Mouse (Mus musculus) left cerebral cortex, postnatal 4 days (tissue): Measurements from ENCODE around the gene Polk. TPM values are rescaled to one million over a fixed set of nuclear protein-coding genes. Genes with fewer than 3 reads are reported as not detected.

ENCODE experiments used
- DNase-seq: peaks from one replicate; pipeline ENCODE4 v3.0.0-alpha.2; 2022
- intact Hi-C: fragments of 180-260 bp; cut with DNase I; formaldehyde crosslinking; loops from one replicate; pipeline ENCODE4 v1.15.1; 2025
- total RNA-seq, 2 experiments: library from RNA; stranded (reverse); gene quantifications; 2 replicates each; pipeline ENCODE4 v1.2.3; 2021

Gene Polk
- total RNA-seq, 2 experiments from 2014 or later = 6.8 to 8.4 TPM

DNA sequence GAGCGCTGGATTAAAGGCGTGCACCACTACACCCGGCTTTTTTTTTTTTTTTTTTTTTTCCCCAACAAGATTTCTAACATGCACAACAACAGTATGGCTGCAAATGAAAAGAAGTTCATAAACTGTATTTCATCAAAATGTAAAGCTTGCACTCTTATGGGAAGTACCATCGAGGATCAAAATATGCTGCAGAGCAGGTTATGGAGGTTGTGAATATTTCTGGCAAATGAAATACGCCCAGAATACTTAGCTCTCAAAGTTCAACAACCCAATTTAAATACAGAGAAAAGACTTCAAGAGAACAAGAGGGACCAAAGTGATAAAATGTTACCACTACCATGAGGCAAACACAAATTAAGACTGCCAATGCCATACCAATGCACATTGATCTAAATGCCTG, 73.7 kb downstream of the Polk start:
- no peak for DNase-seq
- intact Hi-C loops = no loop called here

DNA sequence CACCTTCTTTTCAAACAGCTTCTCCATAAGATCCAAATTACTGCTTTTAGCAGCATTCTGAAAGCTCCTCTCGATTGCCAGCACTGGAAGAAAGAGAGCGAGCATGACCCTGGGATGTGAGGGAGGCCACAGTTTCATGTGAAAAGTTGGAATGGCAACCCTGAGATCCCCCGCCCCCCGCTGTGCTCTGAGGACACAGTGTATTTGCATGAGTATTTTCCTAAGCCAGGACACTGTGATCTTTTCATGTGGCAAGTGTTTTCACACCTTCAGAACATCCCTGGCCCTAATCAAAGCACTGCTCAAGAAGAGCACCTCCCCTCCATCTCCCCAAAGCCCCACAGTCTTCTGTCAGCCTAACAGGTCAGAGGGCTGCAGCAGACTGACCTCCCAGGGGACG, 77.1 kb downstream of the Polk start:
- intact Hi-C loops = no loop called here
- no peak for DNase-seq

DNA sequence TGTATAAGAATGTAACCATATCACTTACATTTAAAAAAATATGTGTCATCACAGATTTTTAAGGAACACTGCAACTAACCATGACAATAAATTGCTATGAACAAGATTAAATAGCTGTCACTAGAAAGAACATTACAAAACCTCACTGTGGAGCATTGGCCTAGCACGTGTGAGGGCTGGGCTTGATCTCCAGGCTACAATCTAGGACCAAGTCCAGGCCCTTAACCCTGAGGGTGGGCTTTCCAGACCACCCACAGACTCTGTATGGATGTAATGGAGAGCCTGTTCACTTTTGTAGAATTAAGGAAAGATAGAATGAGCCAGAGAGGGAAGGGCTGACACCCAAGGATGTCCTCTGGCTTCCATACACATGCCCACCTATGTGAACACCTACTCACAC, 79.7 kb downstream of the Polk start:
- no peak for DNase-seq
- intact Hi-C loops = no loop called here

DNA sequence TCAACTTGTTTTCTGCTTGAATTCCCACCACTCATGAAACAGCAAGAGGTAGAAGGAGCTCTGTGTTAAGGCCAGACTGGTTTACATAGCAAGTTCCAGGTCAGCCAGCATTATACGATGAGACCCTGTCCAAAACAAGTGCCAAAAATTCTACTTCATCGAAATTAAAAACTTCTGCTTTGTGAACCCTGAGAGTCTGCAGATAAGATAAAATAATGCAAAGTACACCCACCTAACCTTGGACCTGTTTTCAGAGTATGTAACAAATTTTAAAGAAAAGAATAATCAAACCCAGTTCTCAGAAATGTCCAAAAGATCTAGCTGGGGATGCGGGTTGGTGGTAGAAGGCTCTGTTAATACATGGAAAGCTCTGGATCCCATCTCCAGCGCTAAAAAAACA, 83.8 kb downstream of the Polk start:
- DNase-seq = no peak

DNA sequence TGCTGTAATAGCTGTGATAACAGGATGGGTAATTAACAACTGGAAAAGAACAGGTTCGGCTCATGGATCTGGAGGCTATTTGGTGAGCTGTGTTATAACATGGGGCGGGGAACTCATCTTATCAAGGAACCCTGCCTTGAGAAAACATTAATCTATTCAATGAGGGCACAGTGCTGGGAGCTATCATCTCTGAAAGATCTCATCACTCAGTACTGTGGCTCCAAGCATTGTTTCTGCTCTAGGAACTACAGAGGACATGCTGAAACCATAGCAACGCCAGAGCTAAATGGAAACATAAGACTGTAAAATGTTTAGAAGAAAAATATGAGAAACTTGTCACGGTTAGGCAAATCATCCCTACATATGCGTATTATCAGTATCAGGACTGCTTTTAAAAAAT, 84.4 kb downstream of the Polk start:
- intact Hi-C loops = no loop called here
- DNase-seq = no peak

More for the DNA sequence above, 83.8 kb downstream of the Polk start:
- intact Hi-C loops = no loop called here

DNA sequence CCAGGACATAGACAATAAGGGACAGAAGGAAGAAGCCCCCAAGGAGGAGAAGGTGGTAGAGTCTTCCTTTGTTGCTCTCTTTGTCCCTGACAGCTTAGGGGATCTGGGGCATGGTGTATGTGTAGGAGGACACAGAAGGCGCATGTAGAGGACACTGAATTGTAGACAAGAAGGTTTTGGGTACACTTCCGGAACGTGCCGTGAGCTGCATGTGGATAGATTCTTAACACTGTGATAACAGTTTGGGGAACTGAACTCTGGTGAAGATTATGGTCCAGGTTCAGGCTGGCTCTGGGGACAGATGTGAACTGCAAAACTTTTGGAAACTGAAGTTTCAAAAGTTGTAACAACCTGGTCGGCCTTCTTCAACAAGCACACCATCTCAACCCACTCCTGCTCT, 84.8 kb downstream of the Polk start:
- DNase-seq = no peak

DNA sequence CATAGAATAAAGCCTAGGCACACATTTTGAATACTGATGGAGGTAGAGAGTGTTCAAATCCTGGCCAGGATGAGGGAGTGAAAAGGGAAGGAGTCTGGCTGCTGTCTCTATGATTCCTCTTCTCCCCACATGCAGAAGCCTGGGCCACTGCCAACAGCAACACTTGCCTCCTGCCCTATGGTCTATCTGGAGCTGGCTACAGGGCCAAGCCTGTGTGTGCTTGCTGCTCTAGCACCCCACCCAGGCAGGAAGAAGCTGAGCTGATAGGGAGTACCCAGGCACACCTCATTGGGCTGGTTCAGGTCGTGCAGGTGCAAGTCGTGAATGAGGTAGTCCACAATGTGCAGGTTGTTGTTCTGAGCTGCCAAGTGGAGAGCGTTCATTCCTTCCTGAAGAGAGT, 88.1 kb downstream of the Polk start:
- peak; percentile 24 for DNase-seq
- intact Hi-C loops = no loop called here

More for the DNA sequence above, 84.8 kb downstream of the Polk start:
- intact Hi-C loops = no loop called here

DNA sequence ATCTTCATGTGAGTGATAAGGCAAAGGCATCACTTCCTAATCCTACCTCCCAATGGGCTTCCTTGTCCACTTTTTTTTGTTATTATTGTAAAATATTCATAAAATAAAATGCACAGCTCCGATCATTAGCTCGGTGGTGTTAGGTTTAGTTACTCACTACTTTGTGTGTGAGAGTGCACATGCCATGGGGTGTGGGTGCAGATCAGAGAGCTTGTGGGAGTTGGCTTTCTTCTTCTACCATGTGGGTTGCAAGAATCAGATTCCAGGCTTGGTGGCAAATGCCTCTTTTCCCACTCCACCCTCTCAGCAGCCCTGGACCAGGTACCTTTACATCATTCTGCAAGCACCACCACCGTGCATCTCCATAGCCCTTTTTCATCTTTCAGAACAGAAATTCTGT, 89.8 kb downstream of the Polk start:
- DNase-seq = no peak
- intact Hi-C loops = no loop called here

DNA sequence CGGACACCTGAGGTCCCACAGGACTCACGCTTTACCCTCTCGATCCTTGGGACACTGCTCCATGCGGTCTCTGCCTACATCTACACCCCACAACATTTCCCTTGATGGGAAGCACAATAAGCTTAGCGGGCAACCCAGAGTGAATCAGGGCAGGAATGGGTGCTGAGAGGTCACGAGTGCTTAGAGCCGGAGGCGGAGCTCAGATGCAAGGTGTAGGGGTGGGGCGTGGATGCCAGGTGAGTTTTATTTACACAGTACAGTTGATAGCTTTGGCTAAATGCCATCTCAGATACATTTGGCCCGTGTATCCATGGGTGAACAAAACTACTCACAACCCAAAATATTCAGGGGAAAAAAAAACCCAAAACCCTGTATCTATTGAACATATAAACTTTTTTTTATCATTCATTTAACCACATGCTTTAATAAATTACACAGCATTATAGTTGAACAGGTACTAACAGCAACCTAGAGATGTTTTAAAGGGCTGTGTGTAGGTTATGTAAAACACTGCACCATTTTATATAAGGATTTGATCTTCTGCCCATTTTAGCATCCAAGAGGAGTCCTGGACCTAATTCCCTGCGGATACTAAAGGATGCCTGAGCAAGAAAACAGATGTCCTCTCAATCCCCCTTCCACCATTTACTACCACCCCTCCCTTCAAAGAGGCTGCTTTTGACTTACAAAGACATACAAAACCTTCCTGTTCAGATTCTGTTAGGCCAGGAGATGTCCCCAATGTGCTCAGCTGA, 90.8 kb downstream of the Polk start:
- DNase-seq = no peak

DNA sequence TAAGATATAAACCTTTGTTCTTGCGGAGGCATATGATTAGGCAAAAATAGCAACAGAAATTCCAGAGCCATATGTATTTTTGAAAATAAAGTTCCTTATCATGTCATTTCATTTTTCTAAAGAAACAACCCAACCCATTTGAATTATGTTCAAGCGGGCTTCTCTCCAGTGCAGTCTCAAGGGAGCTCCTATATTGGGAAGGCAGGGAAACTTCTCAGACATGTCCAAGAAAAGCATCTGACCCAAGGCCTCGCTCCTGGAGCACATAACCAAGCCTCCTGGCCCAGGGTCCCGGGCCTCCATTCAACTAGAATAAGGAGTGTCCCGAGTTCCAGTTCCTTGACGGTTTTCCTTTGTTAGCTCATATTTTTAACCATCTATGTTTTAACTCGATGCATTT, 91.5 kb downstream of the Polk start:
- DNase-seq = no peak
- intact Hi-C loops = no loop called here

More for the DNA sequence above, 90.8 kb downstream of the Polk start:
- intact Hi-C loops = no loop called here

DNA sequence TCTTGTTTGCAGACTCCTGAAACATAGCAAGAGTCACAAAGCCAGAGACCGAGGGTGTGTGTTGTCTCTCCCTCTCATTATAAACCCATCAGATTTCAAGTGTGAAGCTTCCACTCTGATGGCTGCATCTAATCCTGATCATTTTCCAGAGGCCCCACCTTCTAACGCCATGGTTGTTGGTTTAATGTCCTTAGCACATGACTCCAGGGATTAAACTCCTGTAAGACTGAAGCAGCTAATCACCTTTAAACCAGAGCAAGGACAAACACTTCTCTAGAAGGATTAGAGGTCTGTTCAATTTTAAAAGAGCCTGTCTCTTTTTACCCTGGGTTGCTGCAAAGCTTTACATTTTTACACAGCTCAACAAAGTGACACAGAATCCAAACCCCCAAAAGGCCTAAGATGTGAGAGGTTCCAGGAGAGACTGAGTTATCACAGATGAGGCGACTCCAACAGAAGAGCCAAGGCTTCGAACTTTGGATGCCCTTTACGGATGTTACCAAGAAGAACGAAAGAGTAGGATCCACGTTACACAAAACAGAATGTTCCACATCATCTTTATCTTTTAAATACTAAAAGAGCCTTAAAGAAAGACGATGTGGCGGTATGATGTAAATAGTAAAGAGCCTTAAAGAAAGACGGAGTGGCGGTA, 92.0 kb downstream of the Polk start:
- DNase-seq = no peak
- intact Hi-C loops = no loop called here

DNA sequence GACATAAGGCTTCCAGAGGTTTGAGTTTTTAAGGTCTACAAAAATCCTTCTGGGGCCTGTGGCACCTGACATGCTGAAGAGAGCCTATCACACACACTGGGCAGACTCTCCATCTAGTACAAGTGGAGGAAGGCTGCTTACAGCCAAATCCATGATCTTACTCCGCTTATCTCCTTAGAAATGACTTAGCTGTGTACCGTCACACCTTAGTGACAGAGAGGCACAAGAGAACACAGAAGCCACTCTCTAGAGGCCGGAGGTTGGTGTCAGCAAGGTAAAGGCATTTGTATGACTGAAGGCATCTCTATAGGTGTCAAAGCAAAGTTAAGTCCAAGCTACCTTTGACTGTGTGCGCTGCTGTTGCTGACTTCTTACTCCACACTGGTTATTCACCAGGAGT, 101.9 kb downstream of the Polk start:
- no peak for DNase-seq
- intact Hi-C loops = no loop called here

DNA sequence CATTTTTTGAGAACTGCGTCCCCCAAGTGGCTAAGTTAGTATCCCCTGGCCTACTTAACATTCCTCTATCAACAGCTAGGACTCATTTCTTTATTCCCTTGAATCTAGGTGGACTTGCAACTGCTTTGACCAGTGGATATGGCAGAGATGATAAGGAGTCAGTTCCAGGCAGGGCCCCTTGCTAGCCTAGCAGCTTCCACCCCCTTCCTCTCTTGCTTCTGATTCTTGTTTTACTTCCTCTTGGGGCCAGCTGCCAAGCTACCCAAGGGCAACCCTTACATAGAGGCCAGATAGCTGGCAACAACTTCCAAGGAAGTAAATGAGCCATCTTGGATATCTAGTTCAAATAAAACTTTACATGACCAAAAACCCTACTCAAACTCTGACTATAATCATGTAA, 105.5 kb downstream of the Polk start:
- intact Hi-C loops = no loop called here
- no peak for DNase-seq

DNA sequence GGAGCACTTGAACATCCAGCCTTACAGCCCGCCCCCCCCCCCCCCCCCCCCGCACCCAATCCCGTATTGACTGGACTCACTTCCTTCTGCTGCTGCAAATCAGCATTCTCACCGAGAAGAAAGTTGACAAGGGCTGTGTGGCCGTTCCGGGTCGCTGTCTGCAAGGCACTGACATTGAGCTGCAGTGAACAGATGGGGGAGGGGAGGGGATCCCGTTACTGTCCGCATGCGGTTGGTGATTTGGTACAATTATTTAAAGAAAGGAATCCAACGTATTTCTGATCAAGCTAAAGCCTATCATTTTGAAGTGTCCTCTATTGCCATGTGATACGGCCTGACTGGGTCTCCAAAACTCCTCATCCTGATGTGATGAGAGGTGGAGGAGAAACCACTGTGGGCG, 106.6 kb downstream of the Polk start:
- intact Hi-C loops = no loop called here
- DNase-seq = peak; percentile 16

DNA sequence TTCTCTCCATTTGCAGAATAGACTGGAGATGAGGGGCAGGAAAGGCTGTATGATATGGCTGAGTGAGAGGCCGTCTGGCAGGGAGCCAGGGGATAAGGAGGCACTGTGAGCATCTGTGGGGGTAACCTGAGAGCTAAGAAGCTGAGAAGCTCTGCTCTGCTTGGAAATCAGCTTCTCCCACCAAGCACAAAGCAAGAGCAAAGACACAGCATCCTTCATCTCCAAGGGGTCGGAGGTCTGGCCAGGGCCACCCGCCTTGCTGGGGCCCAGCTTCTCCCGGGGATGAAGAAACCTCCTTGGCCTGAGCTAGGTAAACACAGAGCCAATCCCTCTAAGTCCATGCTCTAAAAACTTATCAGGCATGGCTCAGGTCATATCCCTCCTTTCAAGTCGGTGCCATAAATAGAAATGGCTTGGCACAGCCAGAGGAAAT, 107.5 kb downstream of the Polk start:
- DNase-seq = peak; percentile 27
- intact Hi-C loops = no loop called here

DNA sequence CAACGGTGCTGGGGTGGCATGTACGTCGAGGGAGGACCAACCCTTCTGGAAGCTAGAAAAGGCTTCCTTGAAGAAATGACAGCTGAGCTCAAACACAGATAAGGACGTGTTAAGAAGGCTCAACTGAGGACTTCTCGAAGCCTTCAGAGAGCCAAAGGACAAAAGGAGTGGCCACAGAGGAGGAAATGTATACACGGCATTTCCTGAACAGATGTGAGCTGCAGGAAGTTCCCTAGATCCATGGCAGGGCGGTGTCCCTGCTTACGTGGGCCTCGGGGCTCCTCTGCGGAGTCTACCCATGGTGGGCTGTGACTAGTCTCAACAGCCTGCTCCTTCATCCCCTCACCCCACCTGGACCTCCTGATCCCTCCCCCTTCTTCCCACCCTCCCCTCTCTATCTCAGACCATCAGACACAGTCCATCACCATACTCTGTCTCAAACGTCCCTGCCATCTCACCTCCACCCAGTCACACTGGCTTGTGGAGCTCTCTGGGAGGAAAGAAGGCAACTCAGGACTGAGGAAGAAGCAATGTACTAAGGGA, 108.7 kb downstream of the Polk start:
- no peak for DNase-seq
- intact Hi-C loops = no loop called here

DNA sequence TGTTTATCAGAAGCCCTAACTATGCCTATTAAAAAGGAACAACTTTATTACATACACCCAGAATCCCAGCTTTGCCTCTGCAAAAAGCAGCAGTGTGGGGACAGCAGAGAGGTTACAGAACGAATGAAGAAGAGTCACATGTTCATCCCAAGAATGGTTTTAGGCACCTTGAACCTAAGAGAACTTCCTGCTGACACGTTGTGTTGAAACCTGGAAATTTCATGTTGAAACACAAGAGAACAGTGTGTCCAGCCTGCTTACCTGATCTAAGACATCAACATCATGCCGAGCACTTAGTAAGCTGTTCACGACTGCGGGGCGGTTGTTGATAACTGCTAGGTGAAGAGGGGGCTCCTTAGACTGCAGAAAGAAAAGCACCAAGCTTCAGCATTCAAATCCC, 109.3 kb downstream of the Polk start:
- no peak for DNase-seq
- intact Hi-C loops = no loop called here

DNA sequence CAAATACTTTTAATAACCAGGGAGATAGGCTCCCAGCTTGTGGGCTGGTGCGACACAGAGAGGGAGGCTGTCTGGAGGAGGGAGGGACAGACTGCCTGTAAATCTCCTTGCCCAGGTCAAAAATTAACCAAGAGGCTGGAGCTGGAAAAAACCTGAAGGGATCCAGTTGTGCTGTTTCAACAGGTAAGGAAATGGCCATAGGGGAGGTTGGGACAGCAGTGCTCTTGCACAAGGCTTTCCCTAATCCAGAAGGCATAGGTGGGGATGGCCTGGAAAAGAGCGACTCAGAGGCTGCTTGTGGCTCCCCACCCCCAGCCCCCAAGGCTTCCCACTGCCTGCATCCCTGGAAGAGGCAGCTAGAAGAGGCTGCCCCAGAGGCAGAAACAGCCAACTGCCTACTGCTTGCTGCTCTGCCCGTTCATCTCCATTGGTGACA, 110.0 kb downstream of the Polk start:
- intact Hi-C loops = no loop called here
- DNase-seq = no peak

DNA sequence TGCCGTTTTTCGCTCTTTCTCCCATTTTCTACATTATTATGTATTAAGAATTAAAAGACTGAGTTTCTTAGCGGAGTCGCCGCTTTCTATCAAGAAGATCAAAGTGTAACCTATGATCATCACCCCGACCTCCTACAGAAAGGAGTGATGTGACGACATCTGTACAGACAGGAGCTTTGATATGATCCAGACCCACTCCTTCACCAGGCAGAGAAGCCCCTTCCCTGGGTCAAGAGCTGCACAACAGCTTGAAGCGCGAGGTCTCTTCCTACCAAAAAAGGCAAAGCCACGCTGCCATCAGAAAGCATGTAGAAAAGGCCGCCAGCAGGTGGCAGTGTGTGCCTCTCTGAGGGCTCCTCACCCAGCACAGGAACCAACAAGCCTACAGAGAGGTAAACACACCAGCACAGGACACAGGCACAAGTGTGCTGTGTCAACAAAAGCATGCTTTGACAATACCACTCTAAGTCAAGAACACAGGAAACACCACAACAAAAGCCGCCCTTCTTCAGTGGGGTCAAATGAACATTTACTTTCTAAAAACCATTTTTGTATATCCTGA, 110.7 kb downstream of the Polk start:
- intact Hi-C loops = loop anchor here (2.0 kb wide), 1 partner anchor 161 kb away; no protein-coding TSS in a partner anchor
- peak; percentile 91 for DNase-seq
